Mouse (Mus musculus): ENCODE data around the gene Mtmr12.

DNA sequence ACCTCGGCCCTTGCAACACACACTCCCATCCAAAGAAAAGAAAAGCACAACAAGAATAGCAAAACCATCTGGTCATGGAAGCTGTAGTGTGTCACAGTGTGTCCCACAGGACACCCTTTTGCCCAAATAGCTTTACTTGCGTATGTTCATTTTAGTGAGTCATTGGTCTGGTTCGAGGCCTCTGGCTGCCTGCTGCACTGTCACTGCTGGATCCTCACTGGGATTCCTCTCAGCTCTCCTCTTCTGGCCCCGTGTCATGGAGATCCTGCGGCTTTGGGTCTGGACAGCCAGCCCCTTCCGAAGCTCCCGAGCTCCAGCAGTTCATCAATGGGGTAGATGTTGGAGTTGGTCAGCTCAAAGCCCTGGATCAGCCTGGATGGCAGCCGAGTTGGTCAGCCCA lies 113.6 kb downstream of the Mtmr12 start:
- TF ChIP-seq CTCF (IDR thresholded peaks at IDR 0.05; ENCODE audit: control insufficient read depth, insufficient read depth, insufficient replicate concordance, low read depth, low read length) (no peak), POLR2A (IDR thresholded peaks at IDR 0.05; ENCODE audit: control insufficient read depth, low read depth, low read length) (no peak)
